Mouse (Mus musculus): Measurements from ENCODE around the gene Gm5089.

DNA sequence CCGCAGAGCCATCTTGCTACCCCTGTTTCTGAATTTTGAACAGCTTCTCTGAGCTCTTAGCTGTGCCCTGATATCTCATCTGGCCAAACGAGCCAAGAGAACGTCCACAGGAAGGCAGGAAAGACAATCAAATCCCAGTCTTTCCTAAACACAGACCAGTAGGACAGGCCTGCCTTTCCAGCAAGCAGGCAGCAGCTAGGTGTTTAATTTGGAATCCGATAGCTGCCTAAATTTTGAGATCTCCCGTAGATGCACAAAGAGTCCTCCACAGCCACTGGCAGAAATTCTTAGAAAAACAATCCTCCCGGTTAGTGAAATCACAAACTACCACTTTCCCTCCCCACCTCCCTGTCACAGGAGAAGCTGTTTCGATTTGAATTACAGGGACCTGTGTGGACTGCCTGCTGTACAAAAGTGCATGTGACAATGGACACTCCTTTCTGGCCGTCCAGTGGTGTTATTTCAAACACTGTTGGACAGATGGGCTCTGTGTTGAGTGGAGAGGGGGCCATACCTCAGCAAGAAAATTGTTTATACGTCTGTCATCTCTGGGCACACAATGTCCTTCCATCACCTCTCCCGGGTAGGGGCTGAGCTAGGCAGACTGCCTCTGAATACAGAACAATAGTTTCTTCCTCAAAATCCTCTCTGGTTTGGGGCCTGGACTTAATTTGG is 24.2 kb downstream of the Gm5089 start:
- TF ChIP-seq EP300 (IDR thresholded peaks at IDR 0.05; ENCODE audit: low read depth) = no peak
- TF ChIP-seq CTCF (IDR thresholded peaks at IDR 0.05; ENCODE audit: low read depth) = no peak

All from heart, postnatal 0 days (tissue).